Mouse (Mus musculus): ENCODE data around the gene Rbpms2. TPM values are rescaled to one million over a fixed set of nuclear protein-coding genes. Genes with fewer than 3 reads are reported as not detected.

Gene Rbpms2
- 18.9 and 19.6 TPM in 2 replicates for polyA plus RNA-seq (2015; fragmentation: Nextera tagmentation; extraction: Ambion mirVana)

DNA sequence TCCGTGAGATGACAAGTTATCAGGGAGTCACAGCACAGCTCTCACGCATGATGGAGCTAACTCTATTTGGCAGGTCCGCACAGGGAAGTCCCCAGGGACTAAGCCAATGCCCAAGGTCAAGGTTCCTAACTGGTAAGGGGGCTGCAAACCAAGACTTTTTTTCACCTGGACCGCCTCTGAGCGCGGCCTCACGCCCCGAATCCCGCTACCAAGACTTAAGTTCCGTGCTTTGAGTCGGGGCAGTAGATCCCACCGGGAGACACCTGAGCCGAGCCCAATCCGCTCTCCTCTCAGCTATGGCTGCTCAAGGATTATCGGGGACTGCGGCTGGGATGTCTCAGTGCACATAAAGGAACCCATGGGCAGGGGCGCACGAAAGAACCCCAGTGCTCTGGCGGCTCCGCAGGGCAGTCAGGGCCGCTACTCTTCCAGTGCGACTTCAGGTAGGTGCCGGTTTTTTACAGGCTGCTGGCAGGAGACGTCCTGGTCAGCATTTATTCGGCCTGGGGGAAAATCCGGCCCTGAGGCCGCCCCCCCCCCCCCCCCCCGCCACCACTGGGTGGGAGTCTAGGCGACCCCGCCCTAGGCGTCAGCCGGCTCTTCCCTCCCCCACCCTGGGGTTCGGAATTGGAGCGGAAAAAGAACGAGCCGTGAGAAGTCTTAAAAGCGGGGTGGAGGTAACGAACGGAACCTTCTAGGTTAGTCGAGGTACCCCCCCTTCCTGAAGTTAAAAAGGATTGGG lies at the start of gene Rbpms2:
TSS of gene Rbpms2 (plus strand) at position 624 of the 742 bp plus-strand sequence.
- H3K4me1 ChIP-seq (replicated peaks), result peaks cover 17% of the 10 kb centered on the region
- H3K4me3 ChIP-seq (replicated peaks), result peak within 1 kb of the TSS; percentile 74
- no peaks in the 10 kb centered on the region for H3K36me3 ChIP-seq
- 3% methylated on average over 38 of the region's 40 CpGs for WGBS
- H3K9ac ChIP-seq, result peak within 1 kb of the TSS; percentile 74
- peaks cover 9% of the 10 kb centered on the region; the same call in 1 of the 2 replicates for H3K27me3 ChIP-seq (replicated peaks)
- peak; percentile 21; the same call in 1 of the 2 replicates for ATAC-seq
- H3K9me3 ChIP-seq, result no peaks in the 10 kb centered on the region
- H3K4me2 ChIP-seq (replicated peaks), result peak within 1 kb of the TSS; percentile 99
- peak within 1 kb of the TSS; percentile 54; the same call in 1 of the 2 replicates for H3K27ac ChIP-seq

DNA sequence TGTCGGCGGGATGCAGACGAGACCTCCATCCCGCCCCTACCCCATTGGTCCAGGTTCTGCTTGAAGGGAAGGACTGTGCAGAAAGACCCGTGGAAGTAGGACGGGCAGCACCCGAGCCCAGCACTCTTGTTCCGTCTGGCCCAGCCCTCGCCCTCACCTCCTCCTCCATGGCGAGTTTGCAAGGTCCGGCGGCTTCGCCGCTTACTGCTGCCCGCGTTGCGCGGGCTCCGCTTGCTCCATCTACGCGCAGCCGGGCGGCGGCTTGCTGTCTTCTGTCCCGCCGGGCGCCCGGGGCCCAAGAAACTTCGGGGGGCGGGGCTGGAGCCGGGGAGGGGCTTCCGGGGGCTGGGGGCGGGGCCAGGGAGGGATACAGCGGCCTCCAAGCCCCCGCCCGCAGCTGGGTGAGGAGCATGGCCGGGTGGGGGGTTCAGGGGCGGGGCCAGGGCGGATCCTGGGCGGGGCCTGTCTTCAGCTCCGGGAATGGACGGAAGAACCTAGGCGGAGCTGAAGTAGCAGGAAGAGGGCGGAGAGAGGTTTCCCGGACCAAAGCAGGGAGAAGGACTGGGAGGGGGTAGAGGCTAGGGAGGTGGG lies 49.6 kb upstream of the Rbpms2 start, which contains the start of gene Plekho2:
TSS of gene Plekho2 (minus strand) at position 260 of the 591 bp plus-strand sequence.
- peak; percentile 93 for ATAC-seq
- peak within 1 kb of the TSS; percentile 73 for H3K9ac ChIP-seq
- H3K36me3 ChIP-seq, result no peaks in the 10 kb centered on the region
- H3K4me1 ChIP-seq (replicated peaks), result peaks cover 47% of the 10 kb centered on the region
- peak within 1 kb of the TSS; percentile 87 for H3K4me2 ChIP-seq (replicated peaks)
- no peaks in the 10 kb centered on the region for H3K9me3 ChIP-seq
- peak within 1 kb of the TSS; percentile 63 for H3K4me3 ChIP-seq (replicated peaks)
- peak within 1 kb of the TSS; percentile 80 for H3K27ac ChIP-seq
- no peaks in the 10 kb centered on the region for H3K27me3 ChIP-seq (replicated peaks)
- under 1% methylated on average over 44 of the region's 45 CpGs for WGBS

- Histone ChIP-seq H3K36me3 (no peaks in the 10 kb centered on the region), H3K9me3 (no peaks in the 10 kb centered on the region), H3K4me2 (replicated peaks) (peak overlapping the region; percentile 87), H3K27me3 (replicated peaks) (no peaks in the 10 kb centered on the region), H3K4me1 (replicated peaks) (peaks cover 40% of the 10 kb centered on the region), H3K9ac (no peak overlapping the region), H3K27ac (peak overlapping the region; percentile 80), H3K4me3 (replicated peaks) (peak overlapping the region; percentile 63)
- WGBS, result 4% methylated on average over 22 of the region's 29 CpGs
- ATAC-seq, result peak; percentile 73
These were observed 48.8 kb upstream of the Rbpms2 start for GRCm38 (mm10) chr9:65580401-65581256.

- no peak overlapping the region for H3K4me3 ChIP-seq (replicated peaks)
- H3K4me2 ChIP-seq (replicated peaks), result no peak overlapping the region
- no peaks in the 10 kb centered on the region for H3K9me3 ChIP-seq
- WGBS, result 22% methylated on average over 8 of the region's 8 CpGs
- no peaks in the 10 kb centered on the region for H3K27me3 ChIP-seq (replicated peaks)
- no peak overlapping the region for H3K9ac ChIP-seq
- no peak for ATAC-seq
- no peaks in the 10 kb centered on the region for H3K36me3 ChIP-seq
- H3K4me1 ChIP-seq (replicated peaks), result peaks cover 28% of the 10 kb centered on the region
- H3K27ac ChIP-seq, result 0 out of 2 replicates have a peak overlapping the region, but pooled peaks have one; percentile 40
These were observed 46.4 kb upstream of the Rbpms2 start for GRCm38 (mm10) chr9:65583045-65583444.

- Histone ChIP-seq H3K9me3 (no peaks in the 10 kb centered on the region), H3K36me3 (peaks cover 5% of the 10 kb centered on the region; the same call in 1 of the 2 replicates), H3K4me1 (replicated peaks) (peaks cover 26% of the 10 kb centered on the region), H3K27ac (peak within 1 kb of the TSS; percentile 56), H3K9ac (peak within 1 kb of the TSS; percentile 58), H3K27me3 (replicated peaks) (no peaks in the 10 kb centered on the region), H3K4me2 (replicated peaks) (peak within 1 kb of the TSS; percentile 97), H3K4me3 (replicated peaks) (peak within 1 kb of the TSS; percentile 59)
- ATAC-seq, result peak; percentile 91
- WGBS, result 9% methylated on average over 28 of the region's 28 CpGs
These were observed 42.8 kb upstream of the Rbpms2 start, which contains the start of gene Pif1 for GRCm38 (mm10) chr9:65586406-65587269. Pif1 (plus strand) TSS chr9:65587160.

DNA sequence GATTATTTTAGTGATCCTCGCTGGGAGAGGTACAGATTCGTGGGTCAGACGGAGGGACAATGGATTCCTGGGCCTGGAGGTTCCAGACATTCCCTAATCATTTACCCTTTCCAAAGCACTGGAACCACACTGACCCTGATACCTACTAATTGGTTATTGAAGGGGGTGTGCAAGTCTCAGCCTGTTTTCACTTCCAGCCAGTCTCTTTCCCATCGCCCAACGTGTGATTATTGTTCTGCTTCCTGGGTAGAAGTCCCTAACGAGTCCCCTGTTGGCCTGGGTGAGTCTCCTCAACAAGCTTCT lies 42.2 kb upstream of the Rbpms2 start:
- Histone ChIP-seq H3K27me3 (replicated peaks) (no peaks in the 10 kb centered on the region), H3K9me3 (no peaks in the 10 kb centered on the region), H3K27ac (no peak overlapping the region), H3K4me2 (replicated peaks) (peak overlapping the region; percentile 97), H3K4me3 (replicated peaks) (peak overlapping the region; percentile 59), H3K4me1 (replicated peaks) (peaks cover 26% of the 10 kb centered on the region), H3K9ac (peak overlapping the region; percentile 57), H3K36me3 (peaks cover 5% of the 10 kb centered on the region; the same call in 1 of the 2 replicates)
- 0% methylated on average over 6 of the region's 6 CpGs for WGBS
- peak; percentile 13; the same call in 1 of the 2 replicates for ATAC-seq

DNA sequence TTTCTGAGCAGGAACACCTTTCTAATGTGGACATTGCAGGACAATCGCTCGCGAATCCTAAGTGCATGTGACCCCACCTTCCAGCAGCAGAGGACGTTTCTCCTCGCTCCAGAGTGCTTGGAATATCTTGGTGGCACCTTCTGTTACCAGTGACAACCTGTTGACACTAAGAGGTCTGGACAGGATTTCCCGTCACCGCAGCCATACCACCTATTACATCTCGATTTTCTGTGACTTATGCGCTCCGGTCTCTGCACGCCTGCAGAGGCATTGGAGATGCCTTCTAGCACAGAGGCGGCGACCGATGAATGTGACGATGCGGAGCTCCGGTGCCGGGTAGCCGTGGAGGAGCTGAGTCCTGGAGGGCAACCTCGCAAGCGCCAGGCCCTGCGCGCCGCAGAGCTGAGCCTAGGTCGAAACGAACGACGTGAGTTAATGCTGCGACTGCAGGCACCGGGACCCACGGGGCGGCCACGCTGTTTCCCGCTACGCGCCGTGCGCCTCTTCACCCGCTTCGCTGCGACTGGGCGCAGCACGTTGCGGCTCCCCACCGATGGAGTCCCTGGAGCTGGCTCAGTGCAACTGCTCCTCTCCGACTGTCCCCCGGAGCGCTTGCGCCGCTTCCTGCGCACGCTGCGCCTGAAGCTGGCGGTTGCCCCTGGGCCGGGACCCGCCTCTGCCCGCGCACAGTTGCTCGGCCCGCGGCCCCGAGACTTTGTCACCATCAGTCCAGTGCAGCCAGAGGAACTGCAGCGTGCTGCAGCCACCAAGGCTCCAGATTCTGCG lies 41.7 kb upstream of the Rbpms2 start:
- under 1% methylated on average over 64 of the region's 64 CpGs for WGBS
- peak; percentile 51 for ATAC-seq
- Histone ChIP-seq H3K36me3 (peaks cover 8% of the 10 kb centered on the region), H3K4me2 (replicated peaks) (peak overlapping the region; percentile 97), H3K9ac (peak overlapping the region; percentile 57), H3K27me3 (replicated peaks) (no peaks in the 10 kb centered on the region), H3K27ac (no peak overlapping the region), H3K4me3 (replicated peaks) (peak overlapping the region; percentile 59), H3K4me1 (replicated peaks) (peaks cover 26% of the 10 kb centered on the region), H3K9me3 (no peaks in the 10 kb centered on the region)

DNA sequence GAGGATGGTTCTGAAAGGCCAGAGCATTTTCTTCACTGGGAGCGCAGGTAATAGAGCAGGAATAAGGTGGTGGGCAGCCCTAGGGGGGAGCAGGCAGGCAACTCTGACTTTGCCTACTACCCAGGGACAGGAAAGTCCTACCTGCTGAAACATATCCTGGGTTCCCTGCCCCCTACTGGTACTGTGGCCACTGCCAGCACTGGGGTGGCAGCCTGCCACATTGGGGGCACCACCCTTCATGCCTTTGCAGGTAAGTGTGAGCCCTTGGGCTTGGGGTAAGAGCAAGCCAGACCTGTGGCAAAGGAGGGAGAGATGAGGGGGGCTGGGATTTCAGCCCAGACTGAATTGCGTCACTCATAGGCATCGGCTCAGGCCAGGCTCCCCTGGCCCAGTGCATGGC lies 40.4 kb upstream of the Rbpms2 start:
- H3K27me3 ChIP-seq (replicated peaks), result no peaks in the 10 kb centered on the region
- H3K4me1 ChIP-seq (replicated peaks), result peaks cover 24% of the 10 kb centered on the region
- no peak for ATAC-seq
- H3K9me3 ChIP-seq, result no peaks in the 10 kb centered on the region
- H3K4me2 ChIP-seq (replicated peaks), result peak overlapping the region; percentile 97
- peaks cover 19% of the 10 kb centered on the region for H3K36me3 ChIP-seq
- H3K4me3 ChIP-seq (replicated peaks), result peak overlapping the region; percentile 59; the same call in 1 of the 2 replicates
- 84% methylated on average over 3 of the region's 3 CpGs for WGBS
- no peak overlapping the region for H3K9ac ChIP-seq
- H3K27ac ChIP-seq, result no peak overlapping the region

- Histone ChIP-seq H3K4me2 (replicated peaks) (no peak overlapping the region), H3K9ac (no peak overlapping the region), H3K27ac (no peak overlapping the region), H3K4me3 (replicated peaks) (no peak overlapping the region), H3K4me1 (replicated peaks) (peaks cover 19% of the 10 kb centered on the region), H3K36me3 (peaks cover 19% of the 10 kb centered on the region), H3K9me3 (no peaks in the 10 kb centered on the region), H3K27me3 (replicated peaks) (no peaks in the 10 kb centered on the region)
- WGBS, result 93% methylated on average over 3 of the region's 3 CpGs
- no peak for ATAC-seq
These were observed 36.7 kb upstream of the Rbpms2 start for GRCm38 (mm10) chr9:65592721-65593120.

- Histone ChIP-seq H3K27ac (no peak overlapping the region), H3K4me2 (replicated peaks) (no peak overlapping the region), H3K36me3 (peaks cover 19% of the 10 kb centered on the region), H3K4me1 (replicated peaks) (peaks cover 15% of the 10 kb centered on the region), H3K9ac (no peak overlapping the region), H3K27me3 (replicated peaks) (no peaks in the 10 kb centered on the region), H3K4me3 (replicated peaks) (no peak overlapping the region), H3K9me3 (no peaks in the 10 kb centered on the region)
- whole genome bisulfite sequencing, result 76% methylated on average over 9 of the region's 9 CpGs
- ATAC-seq, result no peak
These were observed 35.9 kb upstream of the Rbpms2 start for GRCm38 (mm10) chr9:65593596-65593995.
